Mouse (Mus musculus): ENCODE measurements at regions not wholly inside any gene's neighbourhood (a gene's known extent, or its start where the extent isn't known, plus 50 kb on each side); places are given as distances from the start of the nearest gene placed in this dataset.

GRCm38 (mm10) chrX:114963543-114963942, 56.2 kb downstream of the Ube2dnl2 start:
- TF ChIP-seq CTCF (IDR thresholded peaks at IDR 0.05; ENCODE audit: low read depth, low read length) (no peak), POLR2A (IDR thresholded peaks at IDR 0.05; ENCODE audit: insufficient read depth, low read length) (no peak), EP300 (IDR thresholded peaks at IDR 0.05; ENCODE audit: insufficient read depth, low read depth, low read length) (no peak)

Data from ES-Bruce4 (cell line).